Mouse (Mus musculus): ENCODE measurements around the gene Slc25a26.

Gene Slc25a26

GRCm38 (mm10) chr6:94640297-94640696, 140.2 kb downstream of the Slc25a26 start:
- DNase-seq (ENCODE audit: low spot score), result peak; percentile 51

- DNase-seq (ENCODE audit: low spot score), result no peak
Measured at GRCm38 (mm10) chr6:94642048-94642447, 141.9 kb downstream of the Slc25a26 start.

GRCm38 (mm10) chr6:94643989-94644388, 143.9 kb downstream of the Slc25a26 start:
- DNase-seq (ENCODE audit: low spot score), result no peak

- no peak for DNase-seq (ENCODE audit: low spot score)
Measured at GRCm38 (mm10) chr6:94644641-94645040, 144.5 kb downstream of the Slc25a26 start.

- DNase-seq (ENCODE audit: low spot score), result no peak
Measured at GRCm38 (mm10) chr6:94645723-94646122, 145.6 kb downstream of the Slc25a26 start.

- no peak for DNase-seq (ENCODE audit: low spot score)
Measured at GRCm38 (mm10) chr6:94646274-94646863, 146.2 kb downstream of the Slc25a26 start.

- DNase-seq (ENCODE audit: low spot score), result no peak
Measured at GRCm38 (mm10) chr6:94646902-94647301, 146.8 kb downstream of the Slc25a26 start.

- no peak for DNase-seq (ENCODE audit: low spot score)
Measured at GRCm38 (mm10) chr6:94647574-94648430, 147.7 kb downstream of the Slc25a26 start.

- DNase-seq (ENCODE audit: low spot score), result no peak
Measured at GRCm38 (mm10) chr6:94648496-94648895, 148.4 kb downstream of the Slc25a26 start.

GRCm38 (mm10) chr6:94649637-94650036, 149.5 kb downstream of the Slc25a26 start:
- no peak for DNase-seq (ENCODE audit: low spot score)

GRCm38 (mm10) chr6:94651541-94651940, 151.4 kb downstream of the Slc25a26 start:
- DNase-seq (ENCODE audit: low spot score), result no peak

GRCm38 (mm10) chr6:94652659-94653213, 152.6 kb downstream of the Slc25a26 start:
- no peak for DNase-seq (ENCODE audit: low spot score)

- no peak for DNase-seq (ENCODE audit: low spot score)
Measured at GRCm38 (mm10) chr6:94653388-94654316, 153.5 kb downstream of the Slc25a26 start.
